Mouse (Mus musculus): ENCODE measurements around the gene Cacna2d3. TPM values are rescaled to one million over a fixed set of nuclear protein-coding genes. Genes with fewer than 3 reads are reported as not detected.

Cacna2d3 gene
- polyA plus RNA-seq, 1 experiment: 4.6 TPM

GRCm38 (mm10) chr14:29107464-29107863, 614.2 kb downstream of the Cacna2d3 start:
- Histone ChIP-seq H3K4me1 (ENCODE audit: control insufficient read depth, insufficient read depth, low read length) (no peaks in the 10 kb centered on the region), H3K36me3 (ENCODE audit: control insufficient read depth, insufficient read depth, low read length) (no peaks in the 10 kb centered on the region), H3K27me3 (ENCODE audit: control insufficient read depth, insufficient read depth, low read length) (no peaks in the 10 kb centered on the region), H3K4me3 (ENCODE audit: control insufficient read depth, low read depth, low read length) (no peak overlapping the region), H3K27ac (ENCODE audit: control insufficient read depth, insufficient read depth, low read depth, low read length) (no peak overlapping the region)
- no peak for TF ChIP-seq CTCF (IDR thresholded peaks at IDR 0.05; ENCODE audit: control insufficient read depth, insufficient read depth, insufficient replicate concordance, low read depth, low read length)
- no peak for TF ChIP-seq POLR2A (IDR thresholded peaks at IDR 0.05; ENCODE audit: control insufficient read depth, low read depth, low read length)

DNA sequence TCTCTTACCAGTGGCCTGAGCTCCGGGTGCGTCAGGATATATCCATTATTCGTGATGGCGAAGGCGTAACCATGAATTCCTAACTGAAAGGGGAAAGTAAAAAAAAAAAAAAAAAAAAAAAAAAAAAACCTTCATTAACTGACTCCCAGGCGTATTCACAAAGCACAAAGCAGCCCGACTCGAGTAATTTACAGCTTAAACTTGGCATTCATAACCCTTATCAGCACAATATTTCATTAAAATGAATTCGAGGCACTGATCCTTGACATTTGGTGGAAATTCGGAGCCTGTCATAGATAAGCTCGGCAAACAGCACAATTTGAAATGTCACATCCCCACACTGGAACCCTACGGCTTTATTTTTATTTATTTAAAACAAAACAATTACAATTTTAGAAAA, 623.9 kb downstream of the Cacna2d3 start:
- no peaks in the 10 kb centered on the region for H3K36me3 ChIP-seq (ENCODE audit: control insufficient read depth, insufficient read depth, low read length)
- no peaks in the 10 kb centered on the region for H3K4me1 ChIP-seq (ENCODE audit: control insufficient read depth, insufficient read depth, low read length)
- H3K27me3 ChIP-seq (ENCODE audit: control insufficient read depth, insufficient read depth, low read length): no peaks in the 10 kb centered on the region
- TF ChIP-seq CTCF (IDR thresholded peaks at IDR 0.05; ENCODE audit: control insufficient read depth, insufficient read depth, insufficient replicate concordance, low read depth, low read length) (no peak), POLR2A (IDR thresholded peaks at IDR 0.05; ENCODE audit: control insufficient read depth, low read depth, low read length) (no peak)
- no peak overlapping the region for H3K27ac ChIP-seq (ENCODE audit: control insufficient read depth, insufficient read depth, low read depth, low read length)
- no peak overlapping the region for H3K4me3 ChIP-seq (ENCODE audit: control insufficient read depth, low read depth, low read length)

GRCm38 (mm10) chr14:29095431-29095830, 626.2 kb downstream of the Cacna2d3 start:
- Histone ChIP-seq H3K27ac (ENCODE audit: control insufficient read depth, insufficient read depth, low read depth, low read length) (no peak overlapping the region), H3K36me3 (ENCODE audit: control insufficient read depth, insufficient read depth, low read length) (no peaks in the 10 kb centered on the region), H3K4me3 (ENCODE audit: control insufficient read depth, low read depth, low read length) (no peak overlapping the region), H3K4me1 (ENCODE audit: control insufficient read depth, insufficient read depth, low read length) (no peaks in the 10 kb centered on the region), H3K27me3 (ENCODE audit: control insufficient read depth, insufficient read depth, low read length) (no peaks in the 10 kb centered on the region)
- TF ChIP-seq CTCF (IDR thresholded peaks at IDR 0.05; ENCODE audit: control insufficient read depth, insufficient read depth, insufficient replicate concordance, low read depth, low read length) (no peak), POLR2A (IDR thresholded peaks at IDR 0.05; ENCODE audit: control insufficient read depth, low read depth, low read length) (no peak)

- H3K4me1 ChIP-seq (ENCODE audit: control insufficient read depth, insufficient read depth, low read length): no peaks in the 10 kb centered on the region
- H3K4me3 ChIP-seq (ENCODE audit: control insufficient read depth, low read depth, low read length): peak overlapping the region; percentile 8; the same call in 1 of the 2 replicates
- H3K27me3 ChIP-seq (ENCODE audit: control insufficient read depth, insufficient read depth, low read length): no peaks in the 10 kb centered on the region
- no peaks in the 10 kb centered on the region for H3K36me3 ChIP-seq (ENCODE audit: control insufficient read depth, insufficient read depth, low read length)
- H3K27ac ChIP-seq (ENCODE audit: control insufficient read depth, insufficient read depth, low read depth, low read length): no peak overlapping the region
- TF ChIP-seq POLR2A (IDR thresholded peaks at IDR 0.05; ENCODE audit: control insufficient read depth, low read depth, low read length): no peak
- TF ChIP-seq CTCF (IDR thresholded peaks at IDR 0.05; ENCODE audit: control insufficient read depth, insufficient read depth, insufficient replicate concordance, low read depth, low read length): peak; percentile 69; the same call in 1 of the 2 replicates
These were observed 631.6 kb downstream of the Cacna2d3 start for GRCm38 (mm10) chr14:29090074-29090473.

DNA sequence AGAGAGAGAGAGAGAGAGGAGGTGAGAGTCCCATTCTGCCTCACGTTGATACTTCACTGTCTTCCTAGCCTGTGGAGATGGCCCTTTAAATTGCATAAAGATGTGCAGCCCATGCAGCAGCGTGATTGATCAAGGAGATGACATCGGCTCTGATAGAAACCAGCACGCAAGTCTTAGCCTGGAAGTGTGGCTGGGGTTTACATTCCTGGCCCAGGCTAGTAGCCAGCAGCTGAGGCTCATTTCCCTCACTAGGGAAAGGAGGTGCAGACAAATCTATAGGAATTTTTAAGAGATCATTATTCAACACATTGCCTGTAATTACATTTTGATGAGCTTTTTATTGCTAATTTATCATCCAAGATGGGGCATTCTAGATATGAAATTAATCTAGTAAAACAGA, 635.1 kb downstream of the Cacna2d3 start:
- no peaks in the 10 kb centered on the region for H3K36me3 ChIP-seq (ENCODE audit: control insufficient read depth, insufficient read depth, low read length)
- H3K4me1 ChIP-seq (ENCODE audit: control insufficient read depth, insufficient read depth, low read length): no peaks in the 10 kb centered on the region
- no peak for TF ChIP-seq CTCF (IDR thresholded peaks at IDR 0.05; ENCODE audit: control insufficient read depth, insufficient read depth, insufficient replicate concordance, low read depth, low read length)
- TF ChIP-seq POLR2A (IDR thresholded peaks at IDR 0.05; ENCODE audit: control insufficient read depth, low read depth, low read length): no peak
- no peaks in the 10 kb centered on the region for H3K27me3 ChIP-seq (ENCODE audit: control insufficient read depth, insufficient read depth, low read length)
- H3K27ac ChIP-seq (ENCODE audit: control insufficient read depth, insufficient read depth, low read depth, low read length): no peak overlapping the region
- no peak overlapping the region for H3K4me3 ChIP-seq (ENCODE audit: control insufficient read depth, low read depth, low read length)

DNA sequence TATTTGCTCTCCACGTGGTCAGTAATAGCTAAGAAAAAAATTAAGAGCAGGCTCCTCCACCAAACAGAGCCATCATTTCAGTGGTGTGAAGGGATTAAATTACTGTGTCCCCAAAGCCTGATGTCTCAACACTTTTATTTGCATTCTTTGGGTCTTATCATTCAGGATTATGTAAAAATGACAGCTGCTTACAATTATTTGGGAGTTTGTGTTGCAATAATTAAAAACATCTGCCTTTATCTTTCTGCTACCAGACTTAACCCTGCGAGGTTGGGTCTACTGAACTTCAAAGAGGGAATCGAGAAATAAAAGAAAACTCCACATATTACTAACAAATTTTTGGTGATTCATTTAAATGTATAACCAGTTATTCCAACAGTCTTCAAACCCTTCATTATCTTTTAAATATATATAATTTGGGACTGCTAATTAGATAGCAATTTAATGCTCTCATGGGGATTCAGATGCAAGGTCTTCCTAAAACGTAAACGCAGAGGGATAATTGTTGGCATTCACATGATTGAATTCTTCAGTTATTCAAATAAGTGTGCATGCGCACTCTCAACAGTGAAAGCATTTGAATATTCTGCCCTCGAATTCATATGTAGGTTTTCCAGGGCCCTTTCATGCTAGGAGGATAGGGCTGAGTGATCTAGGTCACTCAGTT, 636.0 kb downstream of the Cacna2d3 start:
- Histone ChIP-seq H3K4me3 (ENCODE audit: control insufficient read depth, low read depth, low read length) (no peak overlapping the region), H3K27ac (ENCODE audit: control insufficient read depth, insufficient read depth, low read depth, low read length) (no peak overlapping the region), H3K27me3 (ENCODE audit: control insufficient read depth, insufficient read depth, low read length) (no peaks in the 10 kb centered on the region), H3K36me3 (ENCODE audit: control insufficient read depth, insufficient read depth, low read length) (no peaks in the 10 kb centered on the region), H3K4me1 (ENCODE audit: control insufficient read depth, insufficient read depth, low read length) (no peaks in the 10 kb centered on the region)
- TF ChIP-seq POLR2A (IDR thresholded peaks at IDR 0.05; ENCODE audit: control insufficient read depth, low read depth, low read length): no peak

DNA sequence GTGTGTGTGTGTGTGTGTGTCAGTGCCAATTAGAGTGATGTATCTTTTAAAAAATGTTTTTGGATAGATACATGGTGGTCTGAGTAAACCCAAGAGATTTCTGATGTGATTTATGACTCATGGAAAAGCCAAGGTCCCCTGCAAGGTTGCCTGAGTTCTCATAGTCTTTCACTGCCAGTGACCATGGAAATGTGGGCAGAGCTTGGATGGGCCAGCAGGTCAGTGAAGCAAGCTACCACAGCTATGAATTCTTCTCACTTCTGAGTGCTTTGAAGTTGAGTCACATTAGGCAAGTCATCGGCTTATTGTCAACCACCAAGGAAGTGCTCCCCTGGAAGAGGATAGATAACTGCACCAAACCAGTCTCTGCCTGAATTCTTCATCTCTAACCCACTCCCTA, 639.5 kb downstream of the Cacna2d3 start:
- TF ChIP-seq POLR2A (IDR thresholded peaks at IDR 0.05; ENCODE audit: control insufficient read depth, low read depth, low read length) (no peak), CTCF (IDR thresholded peaks at IDR 0.05; ENCODE audit: control insufficient read depth, insufficient read depth, insufficient replicate concordance, low read depth, low read length) (no peak)
- Histone ChIP-seq H3K36me3 (ENCODE audit: control insufficient read depth, insufficient read depth, low read length) (no peaks in the 10 kb centered on the region), H3K4me1 (ENCODE audit: control insufficient read depth, insufficient read depth, low read length) (no peaks in the 10 kb centered on the region), H3K27ac (ENCODE audit: control insufficient read depth, insufficient read depth, low read depth, low read length) (no peak overlapping the region), H3K4me3 (ENCODE audit: control insufficient read depth, low read depth, low read length) (no peak overlapping the region), H3K27me3 (ENCODE audit: control insufficient read depth, insufficient read depth, low read length) (no peaks in the 10 kb centered on the region)

Data from testis, adult 2 months (tissue).